8 mouse cellular contexts compared by ENCODE assay signal in genomic region chr19:16780251-16780783, GRCm38 (mm10). TPM values are rescaled to one million over a fixed set of nuclear protein-coding genes. Genes with fewer than 3 reads are reported as not detected.
A peak's percentile ranks its signal among the peaks of the same experiment; 100 is the strongest.
DNase-seq lines count a peak whose midpoint lies in the region; ATAC-seq and TF ChIP-seq lines count a peak whose summit lies in the region.

No protein-coding gene starts in this region.

- H3K4me3 ChIP-seq in CH12.LX (replicated peaks in 1 of 3; ENCODE audit: low read depth in 2 of 3, low read length in 2 of 3, poor library complexity in 1 of 3) = peak overlapping the region; percentile 69 to 91 (median 86)
- peak overlapping the region; percentile 98 for H3K4me3 ChIP-seq in layer of hippocampus, adult 2 months

- peaks cover 10 to 11% of the 10 kb centered on the region in 2 experiments for H3K4me1 ChIP-seq in CH12.LX (ENCODE audit: control insufficient read depth in 1 of 2, insufficient read depth in 2 of 2)

- H3K9ac ChIP-seq in CH12.LX (ENCODE audit: insufficient read depth, low read depth) = peak overlapping the region; percentile 67

- TF ChIP-seq CTCF in CH12.LX (conservative IDR thresholded peaks at IDR 0.05 in 1 of 2, IDR thresholded peaks at IDR 0.05 in 1 of 2; ENCODE audit: low read depth in 2 of 2, low read length in 2 of 2) = no peak
- no peak for TF ChIP-seq CTCF in layer of hippocampus, adult 2 months (conservative IDR thresholded peaks at IDR 0.05)

- TF ChIP-seq RAD21 in CH12.LX (IDR thresholded peaks at IDR 0.05; ENCODE audit: low read depth, low read length) = no peak

- peaks cover 3% of the 10 kb centered on the region for H3K27me3 ChIP-seq in CH12.LX (replicated peaks)

- H3K79me2 ChIP-seq in CH12.LX (replicated peaks; ENCODE audit: control insufficient read depth, extremely low read depth, insufficient read depth, poor library complexity, severe bottlenecking) = peaks cover 42% of the 10 kb centered on the region

- H3K4me2 ChIP-seq in CH12.LX (ENCODE audit: insufficient read depth, low read depth, poor library complexity, severe bottlenecking) = peak overlapping the region; percentile 45

- peak overlapping the region; percentile 30 for H3K27ac ChIP-seq in CH12.LX (ENCODE audit: insufficient read depth, low read depth)
- peak overlapping the region; percentile 91 for H3K27ac ChIP-seq in layer of hippocampus, adult 2 months

- intact Hi-C loops in heart, postnatal 14 days (cut with DNase I) = no loop called here

- peaks cover 0 to 3% of the 10 kb centered on the region in 2 experiments for H3K36me3 ChIP-seq in CH12.LX (replicated peaks in 1 of 2; ENCODE audit: control insufficient read depth in 1 of 2, insufficient read depth in 1 of 2, low read length in 1 of 2)

- no peak for TF ChIP-seq EP300 in CH12.LX (IDR thresholded peaks at IDR 0.05; ENCODE audit: low read length)

- ATAC-seq in erythroid progenitor cell, adult 5-6 weeks (replicated peaks; ENCODE audit: low FRiP score, poor library complexity, severe bottlenecking) = peak; percentile 39

- dilution Hi-C loops in CH12.LX (cut with MboI; ENCODE audit: extremely low pct_ligation_motif_present, extremely low pct_unique_long_range_greater_than_20kb, low sequenced_read_pairs) = no loop called here

- no peak for TF ChIP-seq POLR2A in CH12.LX (IDR thresholded peaks at IDR 0.05; ENCODE audit: low read depth, low read length)

- in situ Hi-C loops in CH12.LX (cut with MboI; ENCODE audit: low pct_ligation_motif_present, low pct_unique_long_range_greater_than_20kb, low sequenced_read_pairs) = no loop called here

- DNase-seq in CH12.LX (ENCODE audit: extremely low read depth) = no peak
- DNase-seq in adrenal gland, adult 8-10 months = peak; percentile 52
- peak; percentile 48 to 52 for DNase-seq in heart, postnatal 14 days
- DNase-seq in layer of hippocampus, adult 2 months (ENCODE audit: low spot score in 2 of 2) = peak in 1 of 2 experiments; percentile 26
- DNase-seq in lung, postnatal 10 days = peak; percentile 48
- peak; percentile 30 for DNase-seq in right cerebral cortex, postnatal 14 days
- no peak for DNase-seq in retina, postnatal 1 day

- no peaks in the 10 kb centered on the region for H3K9me3 ChIP-seq in CH12.LX (replicated peaks; ENCODE audit: low read length)

TF ChIP-seq in CH12.LX, 34 proteins besides CTCF, POLR2A, EP300 and RAD21:
- TF ChIP-seq BHLHE40 (IDR thresholded peaks at IDR 0.05; ENCODE audit: low read depth, low read length) (peak; percentile 88), JUN (IDR thresholded peaks at IDR 0.05; ENCODE audit: insufficient read depth, low read depth, low read length) (no peak)

RNA-seq across cellular contexts. Expression of gene Vps13a, which starts 0.4 kb away (rescaled TPM):
- total RNA-seq in CH12.LX (2012; rRNA removed) (27.8 and 35.9 TPM in 2 replicates), CH12.LX (2014; rRNA removed) (32.5 and 33.5 TPM in 2 replicates)
- 31.9 and 36.7 TPM in 2 replicates for polyA plus RNA-seq in CH12.LX (2012; ENCODE audit: insufficient read length, low read depth)
- 10 to 100 TPM; 33.9 to 48.8 (median 43.2) TPM for total RNA-seq in adrenal gland, adult 8-10 months (2022)
- total RNA-seq in erythroid progenitor cell, adult 5-6 weeks (2015; ENCODE audit: low replicate concordance) = 69.2 and 84.3 TPM in 2 replicates
- total RNA-seq in erythroid progenitor cell, adult 5-6 weeks (2017; ENCODE audit: low replicate concordance) = 71.3 and 125 TPM in 2 replicates
- total RNA-seq in heart, postnatal 14 days (2021) = 10 to 100 TPM; 25.9 to 26.8 TPM
- total RNA-seq in layer of hippocampus, adult 2 months (2021) = 10 to 100 TPM; 71.0 to 74.7 TPM

Comparison
In these comparisons a context has a peak if more than half of its experiments do, and no peak if none do; other contexts are left out.
1. DNase-seq: peak in adrenal gland, adult 8-10 months (single experiment), heart, postnatal 14 days (2 of 2), lung, postnatal 10 days (single experiment) and right cerebral cortex, postnatal 14 days (single experiment); none in CH12.LX (single experiment) and retina, postnatal 1 day (single experiment).